Mouse (Mus musculus): ENCODE measurements around the gene Fzd4. TPM values are rescaled to one million over a fixed set of nuclear protein-coding genes. Genes with fewer than 3 reads are reported as not detected.

Fzd4 gene
- polyA plus RNA-seq, 1 experiment from 2014 or later: 15.6 TPM

GRCm38 (mm10) chr7:89433893-89434616 lies 29.9 kb downstream of the Fzd4 start:
- H3K27me3 ChIP-seq (ENCODE audit: control insufficient read depth, insufficient read depth, low read length): no peaks in the 10 kb centered on the region
- H3K9ac ChIP-seq (replicated peaks; ENCODE audit: low read length): no peak overlapping the region
- no peaks in the 10 kb centered on the region for H3K36me3 ChIP-seq (replicated peaks; ENCODE audit: control insufficient read depth, insufficient read depth, low read depth, low read length)
- no peaks in the 10 kb centered on the region for H3K4me1 ChIP-seq (ENCODE audit: control insufficient read depth, insufficient read depth, low read length)
- no peak overlapping the region for H3K4me3 ChIP-seq (ENCODE audit: low read depth, low read length)
- no peak overlapping the region for H3K4me2 ChIP-seq (ENCODE audit: low read depth, low read length)
- DNase-seq (ENCODE audit: low spot score) (no peak), ATAC-seq (replicated peaks; ENCODE audit: insufficient number of reproducible peaks, low FRiP score, low TSS enrichment, low read depth) (no peak)
- H3K9me3 ChIP-seq (replicated peaks; ENCODE audit: control insufficient read depth, low read length): no peaks in the 10 kb centered on the region
- 65% methylated on average over 8 of the region's 8 CpGs for WGBS
- H3K27ac ChIP-seq (replicated peaks; ENCODE audit: low read depth, low read length): no peak overlapping the region

GRCm38 (mm10) chr7:89436404-89436803 lies 32.2 kb downstream of the Fzd4 start:
- H3K27ac ChIP-seq (replicated peaks; ENCODE audit: low read depth, low read length): no peak overlapping the region
- H3K36me3 ChIP-seq (replicated peaks; ENCODE audit: control insufficient read depth, insufficient read depth, low read depth, low read length): no peaks in the 10 kb centered on the region
- H3K9ac ChIP-seq (replicated peaks; ENCODE audit: low read length): no peak overlapping the region
- H3K27me3 ChIP-seq (ENCODE audit: control insufficient read depth, insufficient read depth, low read length): no peaks in the 10 kb centered on the region
- no peak overlapping the region for H3K4me3 ChIP-seq (ENCODE audit: low read depth, low read length)
- H3K4me1 ChIP-seq (ENCODE audit: control insufficient read depth, insufficient read depth, low read length): no peaks in the 10 kb centered on the region
- no peaks in the 10 kb centered on the region for H3K9me3 ChIP-seq (replicated peaks; ENCODE audit: control insufficient read depth, low read length)
- DNase-seq (ENCODE audit: low spot score): no peak
- no peak for ATAC-seq (replicated peaks; ENCODE audit: insufficient number of reproducible peaks, low FRiP score, low TSS enrichment, low read depth)
- no peak overlapping the region for H3K4me2 ChIP-seq (ENCODE audit: low read depth, low read length)
- WGBS: 70% methylated on average over 5 of the region's 5 CpGs

- Histone ChIP-seq H3K4me1 (ENCODE audit: control insufficient read depth, insufficient read depth, low read length) (no peaks in the 10 kb centered on the region), H3K4me3 (ENCODE audit: low read depth, low read length) (no peak overlapping the region), H3K36me3 (replicated peaks; ENCODE audit: control insufficient read depth, insufficient read depth, low read depth, low read length) (no peaks in the 10 kb centered on the region), H3K27me3 (ENCODE audit: control insufficient read depth, insufficient read depth, low read length) (no peaks in the 10 kb centered on the region), H3K9ac (replicated peaks; ENCODE audit: low read length) (no peak overlapping the region), H3K4me2 (ENCODE audit: low read depth, low read length) (no peak overlapping the region), H3K9me3 (replicated peaks; ENCODE audit: control insufficient read depth, low read length) (no peaks in the 10 kb centered on the region), H3K27ac (replicated peaks; ENCODE audit: low read depth, low read length) (no peak overlapping the region)
- ATAC-seq (replicated peaks; ENCODE audit: insufficient number of reproducible peaks, low FRiP score, low TSS enrichment, low read depth): no peak
- WGBS: 26% methylated on average over 4 of the region's 4 CpGs
- DNase-seq (ENCODE audit: low spot score): peak; percentile 70
Observed at GRCm38 (mm10) chr7:89437589-89437988, 33.4 kb downstream of the Fzd4 start.

- H3K4me1 ChIP-seq (ENCODE audit: control insufficient read depth, insufficient read depth, low read length): no peaks in the 10 kb centered on the region
- H3K27me3 ChIP-seq (ENCODE audit: control insufficient read depth, insufficient read depth, low read length): no peaks in the 10 kb centered on the region
- H3K4me3 ChIP-seq (ENCODE audit: low read depth, low read length): no peak overlapping the region
- H3K9ac ChIP-seq (replicated peaks; ENCODE audit: low read length): no peak overlapping the region
- H3K36me3 ChIP-seq (replicated peaks; ENCODE audit: control insufficient read depth, insufficient read depth, low read depth, low read length): no peaks in the 10 kb centered on the region
- ATAC-seq (replicated peaks; ENCODE audit: insufficient number of reproducible peaks, low FRiP score, low TSS enrichment, low read depth): no peak
- H3K4me2 ChIP-seq (ENCODE audit: low read depth, low read length): no peak overlapping the region
- H3K9me3 ChIP-seq (replicated peaks; ENCODE audit: control insufficient read depth, low read length): no peaks in the 10 kb centered on the region
- WGBS: 64% methylated on average over 7 of the region's 7 CpGs
- DNase-seq (ENCODE audit: low spot score): no peak
- no peak overlapping the region for H3K27ac ChIP-seq (replicated peaks; ENCODE audit: low read depth, low read length)
Observed at GRCm38 (mm10) chr7:89441291-89441690, 37.1 kb downstream of the Fzd4 start.

GRCm38 (mm10) chr7:89442242-89442641 lies 38.1 kb downstream of the Fzd4 start:
- ATAC-seq (replicated peaks; ENCODE audit: insufficient number of reproducible peaks, low FRiP score, low TSS enrichment, low read depth) (no peak), DNase-seq (ENCODE audit: low spot score) (no peak)
- WGBS: 86% methylated on average over 4 of the region's 4 CpGs
- Histone ChIP-seq H3K4me1 (ENCODE audit: control insufficient read depth, insufficient read depth, low read length) (no peaks in the 10 kb centered on the region), H3K36me3 (replicated peaks; ENCODE audit: control insufficient read depth, insufficient read depth, low read depth, low read length) (no peaks in the 10 kb centered on the region), H3K27me3 (ENCODE audit: control insufficient read depth, insufficient read depth, low read length) (no peaks in the 10 kb centered on the region), H3K9me3 (replicated peaks; ENCODE audit: control insufficient read depth, low read length) (no peaks in the 10 kb centered on the region), H3K9ac (replicated peaks; ENCODE audit: low read length) (no peak overlapping the region), H3K4me3 (ENCODE audit: low read depth, low read length) (no peak overlapping the region), H3K27ac (replicated peaks; ENCODE audit: low read depth, low read length) (no peak overlapping the region), H3K4me2 (ENCODE audit: low read depth, low read length) (no peak overlapping the region)

DNA sequence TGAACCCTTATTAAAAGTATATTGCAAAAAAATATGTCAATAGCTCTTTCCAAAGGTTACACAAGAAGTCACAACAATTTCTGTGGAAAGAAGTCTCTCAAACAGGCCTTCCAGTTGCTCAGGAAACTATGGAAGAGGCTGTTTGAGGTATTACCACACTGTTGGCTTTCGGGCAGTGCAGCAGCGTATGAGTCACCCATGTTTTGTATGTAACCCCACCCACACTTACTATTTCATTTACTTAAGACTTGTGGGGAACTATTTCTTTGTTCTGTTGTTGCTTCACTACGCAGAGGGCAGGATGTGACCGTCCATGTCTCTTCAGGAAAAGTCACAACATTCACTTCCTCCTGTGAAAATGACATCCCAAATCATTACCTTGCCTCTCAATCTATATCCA lies 41.0 kb downstream of the Fzd4 start:
- Histone ChIP-seq H3K4me2 (ENCODE audit: low read depth, low read length) (no peak overlapping the region), H3K4me3 (ENCODE audit: low read depth, low read length) (no peak overlapping the region), H3K9me3 (replicated peaks; ENCODE audit: control insufficient read depth, low read length) (no peaks in the 10 kb centered on the region), H3K36me3 (replicated peaks; ENCODE audit: control insufficient read depth, insufficient read depth, low read depth, low read length) (no peaks in the 10 kb centered on the region), H3K9ac (replicated peaks; ENCODE audit: low read length) (no peak overlapping the region), H3K27me3 (ENCODE audit: control insufficient read depth, insufficient read depth, low read length) (no peaks in the 10 kb centered on the region), H3K27ac (replicated peaks; ENCODE audit: low read depth, low read length) (no peak overlapping the region), H3K4me1 (ENCODE audit: control insufficient read depth, insufficient read depth, low read length) (no peaks in the 10 kb centered on the region)
- ATAC-seq (replicated peaks; ENCODE audit: insufficient number of reproducible peaks, low FRiP score, low TSS enrichment, low read depth) (no peak), DNase-seq (ENCODE audit: low spot score) (no peak)
- 83% methylated on average over 4 of the region's 4 CpGs for WGBS

DNA sequence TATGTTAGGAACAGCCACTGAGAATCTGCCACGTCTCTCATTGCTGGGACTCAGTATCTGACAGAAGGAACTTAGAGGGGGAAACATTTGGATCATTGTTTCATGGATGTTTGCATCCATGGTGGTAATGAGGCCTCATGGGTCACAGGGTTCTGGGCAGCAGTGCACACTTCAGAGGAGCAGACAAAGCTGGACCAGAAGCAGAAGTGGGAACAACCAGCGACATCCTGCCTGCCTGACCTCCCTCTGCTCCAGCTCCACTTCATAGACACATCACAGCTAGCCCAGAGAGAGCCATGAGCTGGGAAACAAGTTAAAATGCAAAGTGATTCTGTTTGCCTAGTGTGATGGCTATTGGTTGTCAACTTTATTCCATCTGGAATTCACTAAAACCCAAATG lies 46.2 kb downstream of the Fzd4 start:
- Histone ChIP-seq H3K4me2 (ENCODE audit: low read depth, low read length) (no peak overlapping the region), H3K27ac (replicated peaks; ENCODE audit: low read depth, low read length) (no peak overlapping the region), H3K4me1 (ENCODE audit: control insufficient read depth, insufficient read depth, low read length) (no peaks in the 10 kb centered on the region), H3K9me3 (replicated peaks; ENCODE audit: control insufficient read depth, low read length) (no peaks in the 10 kb centered on the region), H3K4me3 (ENCODE audit: low read depth, low read length) (no peak overlapping the region), H3K36me3 (replicated peaks; ENCODE audit: control insufficient read depth, insufficient read depth, low read depth, low read length) (no peaks in the 10 kb centered on the region), H3K27me3 (ENCODE audit: control insufficient read depth, insufficient read depth, low read length) (no peaks in the 10 kb centered on the region), H3K9ac (replicated peaks; ENCODE audit: low read length) (no peak overlapping the region)
- ATAC-seq (replicated peaks; ENCODE audit: insufficient number of reproducible peaks, low FRiP score, low TSS enrichment, low read depth) (no peak), DNase-seq (ENCODE audit: low spot score) (no peak)
- WGBS: 64% methylated on average over 2 of the region's 2 CpGs

- 23% methylated on average over 7 of the region's 7 CpGs for WGBS
- Histone ChIP-seq H3K4me1 (ENCODE audit: control insufficient read depth, insufficient read depth, low read length) (no peaks in the 10 kb centered on the region; the same call in 1 of the 2 replicates), H3K27ac (replicated peaks; ENCODE audit: low read depth, low read length) (no peak overlapping the region), H3K4me2 (ENCODE audit: low read depth, low read length) (no peak overlapping the region), H3K9ac (replicated peaks; ENCODE audit: low read length) (no peak overlapping the region), H3K9me3 (replicated peaks; ENCODE audit: control insufficient read depth, low read length) (no peaks in the 10 kb centered on the region), H3K27me3 (ENCODE audit: control insufficient read depth, insufficient read depth, low read length) (no peaks in the 10 kb centered on the region), H3K36me3 (replicated peaks; ENCODE audit: control insufficient read depth, insufficient read depth, low read depth, low read length) (no peaks in the 10 kb centered on the region), H3K4me3 (ENCODE audit: low read depth, low read length) (no peak overlapping the region)
- ATAC-seq (replicated peaks; ENCODE audit: insufficient number of reproducible peaks, low FRiP score, low TSS enrichment, low read depth): peak; percentile 75
- DNase-seq (ENCODE audit: low spot score): peak; percentile 86
Observed at GRCm38 (mm10) chr7:89456380-89457076, 52.4 kb downstream of the Fzd4 start.
